Mouse (Mus musculus): ENCODE measurements around the gene Hells. TPM values are rescaled to one million over a fixed set of nuclear protein-coding genes. Genes with fewer than 3 reads are reported as not detected.

The Hells gene
- polyA plus RNA-seq, 1 experiment from 2014 or later: 86.4 TPM

Small RNA genes lying within 50 kb of the gene (microRNA-seq; reads per million reads assigned to microRNA genes)
- gene Gm23800: not detected

Other genes starting within 250 kb of the Hells start
- gene Noc3l, start 111.7 kb upstream of the Hells start, polyA plus RNA-seq (2016; fragmentation: Nextera tagmentation; extraction: Ambion mirVana): 10.0 and 11.1 TPM in 2 replicates
- 3.2 and 3.6 TPM in 2 replicates for gene Tbc1d12, start 94.3 kb upstream of the Hells start, polyA plus RNA-seq (2016; fragmentation: Nextera tagmentation; extraction: Ambion mirVana)
- not detected in 2 replicates for gene Cyp2c55, start 76.1 kb downstream of the Hells start, polyA plus RNA-seq (2016; fragmentation: Nextera tagmentation; extraction: Ambion mirVana)
- not detected in 2 replicates for gene Cyp2c65, start 130.1 kb downstream of the Hells start, polyA plus RNA-seq (2016; fragmentation: Nextera tagmentation; extraction: Ambion mirVana)
- gene Cyp2c66, start 183.0 kb downstream of the Hells start, polyA plus RNA-seq (2016; fragmentation: Nextera tagmentation; extraction: Ambion mirVana): not detected in 2 replicates